Comparison of ENCODE assay signal across 3 mouse cellular contexts in the genomic region with DNA sequence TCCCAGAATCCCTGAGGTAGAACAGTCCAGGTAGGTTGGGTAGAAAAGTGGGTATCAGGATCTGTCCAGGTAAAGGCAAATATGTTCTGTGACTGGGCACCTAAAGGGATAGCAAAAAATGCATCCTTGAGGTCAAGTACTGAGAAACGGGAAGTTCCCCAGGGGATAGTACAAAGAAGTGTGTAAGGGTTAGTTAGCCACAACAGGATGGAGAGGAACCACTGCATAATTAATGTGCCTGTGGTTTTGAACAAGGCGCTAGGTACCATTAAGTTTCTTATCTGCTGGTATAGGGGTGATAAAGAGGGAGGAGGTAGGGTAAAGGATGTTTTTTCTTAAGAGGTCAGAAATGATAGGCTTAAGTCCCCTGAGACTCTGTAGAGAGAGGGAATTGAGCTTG. TPM values are rescaled to one million over a fixed set of nuclear protein-coding genes. Genes with fewer than 3 reads are reported as not detected.
"Had no signal": no experiment of that assay in that cellular context is flagged by ENCODE, and none has a peak within 500 bp of the region (broad histone marks: within the 10 kb centered on the region; RNA-seq: fewer than 3 reads in every experiment).

No protein-coding gene starts in this region.

RNA-seq across cellular contexts. Expression of a gene that starts 46.8 kb away (rescaled TPM):
- total RNA-seq: megakaryocyte-erythroid progenitor cell, adult 5-6 weeks had no signal
- polyA plus RNA-seq: lung, embryonic 14.5 days; neural tube, embryonic 14.5 days had no signal

RNA-seq across cellular contexts. Expression of a gene that starts 53.2 kb away (rescaled TPM):
- polyA plus RNA-seq: neural tube, embryonic 14.5 days had no signal
